Mouse (Mus musculus) liver, adult 2 months (tissue): Measurements from ENCODE around the gene Hint2.

ENCODE experiments used
- CTCF ChIP-seq: fragments of 200-500 bp; IDR thresholded peaks from 2 replicates; pipeline ENCODE4 v1.5.1; 2011; ENCODE audit warnings: low read depth, low read length, control low read depth
- POLR2A ChIP-seq: fragments of 200-500 bp; IDR thresholded peaks from 2 replicates; pipeline ENCODE4 v1.6.1; 2011; ENCODE audit warnings: low read length, control low read depth; ENCODE audit not compliant: insufficient read depth; ENCODE audit errors: extremely low read depth

DNA sequence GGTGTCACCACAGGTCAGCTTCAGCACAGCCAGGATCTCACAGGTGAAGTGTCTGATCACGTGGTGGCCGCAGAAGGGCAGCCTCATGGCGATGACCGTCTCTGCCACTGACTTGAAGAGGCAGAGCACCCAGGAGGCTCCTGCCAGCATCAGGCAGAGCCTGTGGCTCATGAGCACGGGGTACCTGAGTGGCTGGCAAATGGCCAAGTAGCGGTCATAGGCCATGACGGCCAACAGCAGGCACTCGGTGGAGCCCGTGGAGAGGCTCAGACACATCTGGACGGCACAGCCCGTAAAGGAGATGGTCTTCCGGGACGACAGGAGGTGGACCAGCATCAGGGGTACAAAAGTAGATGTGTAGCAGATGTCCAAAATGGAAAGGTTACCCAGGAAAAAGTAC lies 49.7 kb upstream of the Hint2 start:
- TF ChIP-seq CTCF: no peak
- TF ChIP-seq POLR2A: no peak
